Mouse (Mus musculus): ENCODE data around the gene Cenpu.

The Cenpu gene

DNA sequence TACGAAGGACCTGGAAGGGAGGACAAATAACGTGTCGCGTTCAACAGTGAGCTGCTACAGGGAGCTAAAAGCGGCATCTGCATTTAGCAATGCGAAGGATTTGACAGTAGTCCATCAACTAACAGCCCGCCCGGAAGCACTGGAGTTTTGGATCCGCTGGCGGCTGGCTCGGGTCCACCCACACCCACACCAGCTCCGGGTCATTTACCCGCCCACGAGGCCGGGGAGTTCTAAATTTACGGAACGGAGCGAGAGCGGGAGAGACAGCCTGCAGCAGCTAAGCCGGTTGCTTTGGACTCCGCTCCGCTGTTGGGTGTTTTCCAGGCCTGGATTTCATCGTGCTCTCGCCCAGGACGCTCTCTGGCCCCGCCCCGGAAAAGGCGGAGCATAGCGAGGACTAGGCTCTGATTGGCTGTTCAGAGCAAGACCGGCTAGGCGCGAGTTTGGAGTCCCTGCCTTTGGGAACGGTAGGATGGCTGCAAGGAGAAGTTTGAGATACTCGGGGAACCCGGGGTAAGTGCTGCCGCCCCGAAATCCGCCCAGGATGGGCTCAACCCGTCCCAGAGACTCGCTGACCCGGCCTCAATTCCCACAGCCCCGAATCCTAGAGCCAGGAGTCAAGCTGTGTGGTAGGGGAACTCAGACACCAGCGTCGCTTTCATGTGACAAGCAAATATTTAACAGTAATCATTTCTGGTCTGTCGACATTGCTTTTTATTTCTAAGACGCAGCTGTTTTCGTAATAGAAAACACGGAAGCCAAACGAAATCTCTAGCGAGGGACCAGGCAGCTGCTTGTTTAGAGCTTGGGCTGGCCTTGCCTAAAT lies at the start of gene Cenpu:
Gene Cenpu (plus strand): TSS at position 414 of the 826 bp plus-strand sequence.
- peak; percentile 99 for DNase-seq

DNA sequence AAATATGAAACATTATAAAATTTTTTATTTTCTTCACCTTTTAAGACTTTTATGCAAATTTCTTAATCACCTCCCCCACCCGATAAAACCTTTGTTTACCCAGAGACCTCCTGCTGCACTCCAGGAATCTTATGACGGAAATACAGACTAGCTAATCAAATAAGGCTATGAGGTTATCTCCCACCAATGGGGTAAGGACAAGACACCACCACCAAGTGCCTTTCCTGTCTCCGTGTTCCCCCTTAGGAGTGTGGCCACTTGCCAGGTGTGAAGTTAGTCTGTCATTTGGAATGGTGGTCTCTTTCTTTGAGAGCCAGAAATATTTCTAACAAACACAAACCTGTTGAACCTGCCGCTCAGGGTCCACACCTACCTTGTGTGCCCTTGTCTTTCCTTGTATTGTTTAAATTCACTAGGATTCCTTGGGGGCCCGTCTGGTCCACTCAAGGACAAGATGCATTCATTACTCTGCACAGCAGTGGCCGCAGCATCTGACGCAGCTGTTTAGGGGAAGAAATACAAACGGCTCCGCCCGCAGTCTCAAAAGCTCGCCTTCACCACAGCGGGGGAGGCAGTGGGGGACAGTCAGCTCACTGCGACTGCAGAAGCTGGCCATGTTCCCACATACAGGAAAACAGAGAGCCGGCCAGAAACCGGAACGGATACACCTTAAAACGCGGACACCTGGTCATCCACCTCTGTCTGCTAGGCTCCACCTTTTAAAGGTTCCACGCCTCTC lies 49.3 kb upstream of the Cenpu start:
- DNase-seq: no peak

DNA sequence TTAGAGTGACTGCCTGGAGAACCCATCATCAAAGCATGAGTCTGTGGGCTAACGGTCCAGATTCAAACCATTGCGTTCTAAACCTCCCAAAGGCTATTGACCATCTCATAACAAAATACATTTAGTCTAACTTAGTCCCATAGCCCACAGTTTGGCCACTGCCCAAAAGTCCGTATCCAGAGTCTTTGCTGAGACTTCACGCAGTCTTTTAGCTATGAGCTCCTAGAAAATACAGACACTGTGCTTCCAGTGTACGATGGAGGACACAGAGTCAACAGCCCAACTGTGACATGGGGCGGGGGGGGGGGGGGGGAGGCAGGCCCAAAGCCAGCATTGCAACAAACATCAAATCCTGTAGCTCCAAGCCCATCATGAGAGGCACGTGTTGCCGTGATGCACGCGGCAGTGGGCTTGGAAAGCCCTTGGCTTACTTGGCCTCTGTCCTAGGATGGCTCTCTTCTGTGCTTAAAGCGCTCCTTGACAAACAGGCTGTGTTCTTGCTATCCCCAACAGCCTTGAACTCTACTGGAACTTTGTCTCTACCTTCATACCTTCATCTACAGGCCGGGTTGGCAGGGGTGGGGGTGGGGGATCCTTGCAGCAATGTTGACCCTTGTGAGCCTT lies 48.6 kb upstream of the Cenpu start:
- DNase-seq: no peak

DNA sequence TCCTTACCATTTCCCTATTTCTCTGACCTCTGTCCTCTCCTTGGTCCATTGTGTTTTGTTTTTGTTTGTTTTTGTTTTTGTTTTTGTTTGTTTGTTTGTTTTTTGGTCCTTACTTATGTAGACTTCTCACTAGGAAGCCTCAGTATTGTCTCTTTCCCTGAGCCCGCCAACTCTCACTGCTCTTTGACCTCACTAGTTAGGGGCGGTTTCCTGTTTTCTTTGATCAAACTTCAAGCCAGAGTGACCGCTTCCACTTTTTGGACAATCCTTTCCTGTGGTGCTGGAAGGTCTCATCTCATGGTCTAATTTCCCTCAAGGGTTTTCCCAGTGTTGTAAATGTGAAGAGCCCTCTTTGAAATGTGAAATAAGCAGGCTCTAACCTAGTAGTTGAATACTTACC lies 47.6 kb upstream of the Cenpu start:
- no peak for DNase-seq

DNA sequence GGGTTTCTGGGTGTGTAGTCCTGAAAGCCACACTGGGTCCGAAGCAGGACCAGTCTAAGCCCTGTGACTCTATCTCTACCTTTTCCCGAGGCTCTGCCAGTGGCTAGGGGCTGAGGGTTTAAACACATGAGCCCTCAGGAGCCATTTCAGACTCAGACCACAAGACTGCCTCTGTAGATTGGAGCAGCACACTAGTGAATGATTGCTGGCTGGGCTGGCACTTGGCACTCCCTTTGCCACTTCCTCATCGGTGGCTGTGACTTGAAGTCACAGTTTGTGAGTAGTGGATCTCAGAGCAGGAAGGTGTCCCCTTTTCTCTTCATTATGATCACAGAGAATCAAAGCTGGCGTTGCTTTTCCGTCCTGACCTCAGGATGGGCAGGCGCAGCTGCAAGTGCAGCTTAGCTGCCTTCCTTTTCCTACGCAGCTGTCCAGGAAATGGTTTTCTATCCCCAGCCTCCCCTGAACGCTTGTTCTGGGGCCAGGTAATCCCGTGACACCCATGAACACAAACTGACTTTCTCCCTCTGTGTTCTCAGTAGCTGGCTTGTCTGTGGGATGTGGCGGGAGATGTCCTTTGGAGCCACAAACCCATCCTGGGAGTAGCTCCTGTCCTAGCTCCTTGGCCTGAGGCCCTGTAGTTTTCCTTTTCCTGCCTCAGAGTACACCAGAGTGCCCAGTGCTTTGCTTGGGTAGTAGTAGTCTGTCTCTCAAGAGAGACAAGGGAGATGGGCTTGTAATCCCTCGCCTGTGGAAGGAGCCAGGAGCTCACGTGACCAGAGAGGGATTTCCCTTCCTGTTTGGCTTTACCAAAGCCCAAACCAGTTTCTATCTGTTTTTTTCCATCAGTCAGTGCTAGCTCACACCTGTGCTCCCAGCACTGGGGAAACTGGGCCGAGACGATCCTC lies 43.1 kb upstream of the Cenpu start:
- no peak for DNase-seq

DNA sequence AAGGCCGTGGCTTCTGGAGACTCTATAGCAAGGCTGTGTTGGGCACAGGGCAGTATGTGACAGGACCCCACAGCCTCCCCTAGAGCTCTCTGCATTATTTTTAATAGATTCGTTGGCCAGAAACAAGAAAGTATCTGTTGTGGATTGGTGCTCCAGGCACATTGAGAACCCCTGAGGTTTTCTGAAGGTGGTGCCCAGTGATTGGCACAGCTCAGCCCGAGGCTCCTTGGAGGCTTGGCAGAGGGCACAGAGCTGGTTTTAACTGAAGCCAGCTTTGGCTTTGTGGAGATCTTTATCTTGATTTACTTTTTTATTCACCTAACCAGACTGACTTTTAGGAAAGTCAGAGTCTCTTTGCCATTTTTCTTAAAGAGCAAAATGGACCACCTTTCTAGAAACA lies 42.4 kb upstream of the Cenpu start:
- no peak for DNase-seq

DNA sequence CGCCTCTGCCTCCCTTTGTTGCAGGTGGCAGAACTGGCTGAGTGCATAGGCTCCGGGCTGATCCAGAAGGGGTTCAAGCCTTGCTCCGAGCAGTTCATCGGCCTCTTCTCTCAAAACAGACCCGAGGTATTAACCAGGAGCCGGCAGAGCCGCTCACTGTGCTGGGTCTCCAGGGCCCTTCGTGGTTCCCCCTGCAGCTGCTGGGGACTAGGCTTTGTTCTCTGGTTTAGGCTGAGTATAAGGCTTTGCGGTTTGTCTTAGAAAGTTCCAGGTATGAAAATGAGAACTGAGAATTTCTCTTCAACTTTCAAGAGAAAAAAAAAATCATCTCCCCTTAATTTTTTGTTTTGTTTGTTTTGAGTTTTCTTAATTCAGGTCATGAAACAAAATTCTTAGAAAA lies 40.5 kb upstream of the Cenpu start:
- no peak for DNase-seq

DNA sequence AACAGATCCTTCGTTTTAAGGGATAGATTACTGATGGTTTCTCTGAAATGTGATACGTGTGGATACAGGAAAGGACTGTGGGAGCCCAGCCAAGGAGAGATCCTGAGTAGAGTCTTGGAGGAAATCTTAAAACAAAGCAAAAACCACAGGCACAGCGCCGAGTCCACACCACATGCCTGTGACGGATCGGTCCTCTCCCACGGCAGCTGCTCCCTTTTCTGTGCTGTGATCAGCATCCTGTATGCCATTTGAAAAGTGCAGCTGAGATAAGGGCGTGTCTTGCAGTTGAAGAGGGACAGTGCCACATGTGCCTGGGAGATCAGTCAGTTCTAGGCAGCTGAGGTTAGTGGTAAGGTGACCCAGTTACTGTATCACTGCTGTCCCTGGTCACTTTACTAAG lies 39.3 kb upstream of the Cenpu start:
- DNase-seq: no peak

DNA sequence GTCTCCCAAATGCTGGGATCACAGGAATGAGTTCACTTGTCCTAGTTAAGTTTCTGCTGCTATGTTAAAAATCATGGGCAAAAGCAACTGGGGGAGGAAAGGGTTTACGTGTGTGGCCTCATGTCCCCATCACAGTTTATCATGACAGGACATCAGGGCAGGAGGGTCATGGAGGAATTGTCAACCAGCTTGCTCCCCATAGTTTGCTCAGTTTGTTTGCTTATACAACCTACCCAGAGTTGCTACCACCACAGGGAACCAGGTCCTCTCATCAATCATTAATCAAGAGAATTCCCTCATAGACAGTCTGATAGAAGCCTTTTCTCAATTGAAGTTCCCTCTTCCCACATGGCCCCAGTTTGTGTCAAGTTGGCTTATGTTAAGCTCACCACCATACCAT lies 37.8 kb upstream of the Cenpu start:
- no peak for DNase-seq

DNA sequence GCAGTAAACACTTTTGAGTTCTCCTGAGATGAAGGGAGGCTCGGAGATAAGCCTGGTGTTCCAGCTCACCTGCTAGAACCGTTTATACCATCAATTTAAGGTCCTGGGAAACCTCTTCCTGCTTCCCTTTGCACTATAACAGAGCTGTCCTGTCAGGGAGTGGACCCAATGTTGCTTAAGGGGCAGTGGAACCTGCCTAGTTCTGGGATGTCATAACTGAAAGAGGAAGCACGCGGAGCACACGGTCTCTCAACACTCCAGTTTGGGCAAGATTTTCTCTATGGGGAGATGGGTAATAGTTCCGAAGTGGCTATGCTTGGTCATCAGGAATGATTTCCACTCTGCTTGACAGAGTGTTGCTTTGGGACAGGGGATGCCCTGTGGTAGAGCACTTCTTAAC lies 31.2 kb upstream of the Cenpu start:
- no peak for DNase-seq

DNA sequence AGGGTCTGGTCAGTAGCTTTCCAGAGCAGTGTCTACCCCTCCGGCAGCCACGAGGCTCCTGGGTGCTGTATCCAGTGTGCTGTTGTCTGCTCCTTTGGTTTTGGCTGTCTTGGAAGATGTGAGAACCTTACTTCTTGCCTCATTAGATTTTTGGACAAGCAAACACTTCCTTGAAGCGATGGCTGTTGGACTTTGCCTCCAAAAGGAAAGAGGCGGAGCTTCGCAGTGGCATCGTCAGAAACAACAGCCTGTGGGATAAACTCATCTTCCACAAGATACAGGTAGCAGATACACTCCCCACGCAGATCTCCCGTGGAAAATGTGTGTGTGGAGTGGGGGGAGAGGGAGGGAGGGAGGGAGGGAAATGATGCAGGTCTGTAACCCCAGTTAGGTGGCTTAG lies 25.7 kb upstream of the Cenpu start:
- no peak for DNase-seq

DNA sequence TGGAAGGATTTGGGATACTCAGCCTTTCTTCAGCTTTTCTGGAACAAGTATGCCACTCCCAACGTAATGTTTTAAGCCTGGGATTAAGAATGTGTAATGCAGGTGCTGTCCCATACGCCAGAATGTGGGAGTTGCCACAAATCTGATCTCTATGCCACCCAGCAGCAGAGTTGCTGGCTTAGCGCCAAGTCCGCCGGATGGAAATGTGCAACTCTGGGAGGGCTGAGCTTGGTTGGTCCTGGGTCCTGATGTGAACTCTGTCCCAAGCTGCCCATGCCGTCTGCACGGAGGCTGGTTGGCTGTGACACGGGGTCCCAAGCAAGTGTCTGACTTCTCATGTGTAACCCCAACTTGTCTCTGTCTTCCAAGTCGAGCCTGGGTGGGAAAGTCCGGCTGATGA lies 25.0 kb upstream of the Cenpu start:
- peak; percentile 36 for DNase-seq

DNA sequence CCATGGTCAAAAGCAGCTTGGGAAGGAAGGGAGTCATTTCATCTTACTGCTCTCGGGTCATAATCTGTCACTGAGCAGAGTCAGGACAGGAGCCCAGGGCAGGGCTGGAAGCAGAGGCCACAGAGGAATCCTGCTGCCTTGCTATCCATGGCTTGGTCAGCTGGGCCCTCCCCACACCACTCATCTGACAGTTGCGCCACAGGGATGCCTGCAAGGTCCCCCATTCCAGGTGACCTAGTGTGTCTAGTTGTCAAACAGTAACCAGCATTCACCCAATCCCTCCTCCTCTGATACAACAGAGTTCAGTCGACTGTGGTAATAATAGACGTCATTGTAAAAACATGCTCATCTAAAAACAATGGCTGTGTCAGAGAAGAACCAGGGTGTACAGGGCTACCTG lies 22.3 kb upstream of the Cenpu start:
- no peak for DNase-seq

DNA sequence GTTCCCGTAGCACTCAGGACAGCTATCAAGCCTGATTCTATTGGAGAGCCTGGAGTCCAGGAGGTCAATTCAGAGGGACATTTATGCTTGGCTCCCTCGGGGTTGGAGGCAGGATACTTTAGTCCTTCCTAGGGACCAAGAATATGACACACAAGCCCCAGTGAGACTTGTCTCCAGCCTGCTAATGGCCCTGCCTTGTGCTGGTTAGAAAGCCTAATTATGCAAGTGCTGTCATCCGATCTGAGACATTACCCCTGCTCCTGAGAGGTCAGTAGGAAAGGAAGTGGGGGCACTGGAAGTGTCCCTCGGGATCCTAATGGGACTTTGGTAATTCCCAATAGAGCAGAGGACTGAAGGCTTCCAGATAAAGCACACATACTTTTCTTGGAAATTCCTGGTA lies 21.3 kb upstream of the Cenpu start:
- no peak for DNase-seq

DNA sequence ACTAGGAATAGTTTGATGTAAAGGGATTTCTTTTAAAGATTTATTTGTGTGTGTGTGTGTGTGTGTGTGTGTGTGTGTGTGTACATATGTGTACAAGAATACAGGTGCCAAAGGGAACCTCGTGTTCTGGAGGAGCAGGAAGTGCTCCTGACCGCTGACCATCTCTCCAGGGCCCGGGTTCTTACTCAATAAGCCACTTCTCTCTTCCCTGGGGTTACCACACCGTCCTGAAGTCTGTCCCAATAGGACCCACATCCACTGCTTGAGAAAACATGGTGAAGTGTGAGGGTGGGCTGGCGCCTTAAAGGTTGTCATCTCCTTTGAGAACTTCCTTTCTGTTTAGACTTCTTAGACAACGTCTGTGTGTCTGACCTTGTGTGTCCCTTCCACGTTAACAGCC lies 17.9 kb upstream of the Cenpu start:
- no peak for DNase-seq

DNA sequence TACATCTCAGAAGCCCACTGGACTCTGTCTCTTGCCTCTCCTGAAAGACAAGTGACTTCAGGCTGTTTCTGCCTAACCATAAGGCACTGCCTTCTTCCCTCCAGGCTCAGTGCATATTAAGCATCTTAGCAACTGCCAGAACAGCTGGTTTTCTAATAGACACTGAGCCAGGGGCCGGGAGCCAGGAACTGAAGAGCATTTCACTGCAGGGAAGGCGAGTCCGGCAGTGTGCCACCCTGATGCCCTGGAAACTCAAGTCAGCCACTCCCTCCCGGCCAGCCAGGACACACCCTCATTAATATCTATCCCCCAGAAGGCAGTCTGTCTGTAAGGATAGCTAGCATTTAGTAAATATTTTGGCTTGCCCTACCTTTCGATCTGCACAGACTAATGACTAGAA lies 12.1 kb upstream of the Cenpu start:
- DNase-seq: peak; percentile 38

DNA sequence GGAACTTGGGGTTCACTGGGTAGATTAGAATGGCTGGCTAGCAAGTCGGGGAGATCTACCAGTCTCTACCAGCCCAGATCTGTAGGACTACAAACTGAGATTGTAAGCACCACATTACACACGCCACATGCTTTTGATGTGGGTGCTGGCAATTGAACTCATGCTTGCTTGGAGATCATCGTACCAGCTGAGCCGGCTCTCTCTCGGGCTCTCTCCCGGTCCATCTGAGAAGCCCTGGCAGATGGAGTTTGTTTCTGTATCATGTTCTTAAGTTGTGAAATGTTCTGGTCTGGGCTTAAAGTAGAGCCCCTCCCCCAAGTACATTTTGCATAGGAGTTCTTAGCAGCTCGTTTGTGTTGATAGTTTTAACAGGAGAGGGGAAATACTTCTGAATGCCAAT lies 8.6 kb upstream of the Cenpu start:
- no peak for DNase-seq

DNA sequence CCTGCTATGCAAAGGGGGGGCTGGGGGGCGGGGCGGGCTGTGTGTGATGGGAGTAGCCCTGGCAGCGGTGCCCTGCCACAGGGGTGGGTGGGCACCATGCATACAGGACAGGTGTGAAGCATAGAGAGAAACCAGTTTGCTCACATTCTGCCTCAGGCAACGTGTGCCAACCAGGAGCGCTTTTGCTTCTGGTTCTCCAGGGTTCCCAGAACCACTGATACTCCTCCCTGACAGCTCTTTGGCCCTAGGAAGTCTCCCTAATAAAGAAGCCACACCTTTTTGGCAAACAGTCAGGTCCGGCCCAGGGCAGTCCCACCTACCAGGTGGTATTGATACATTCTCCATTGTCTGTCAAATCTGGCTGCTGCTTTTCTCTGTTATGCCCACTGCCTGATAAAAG lies 8.2 kb upstream of the Cenpu start:
- DNase-seq: no peak

DNA sequence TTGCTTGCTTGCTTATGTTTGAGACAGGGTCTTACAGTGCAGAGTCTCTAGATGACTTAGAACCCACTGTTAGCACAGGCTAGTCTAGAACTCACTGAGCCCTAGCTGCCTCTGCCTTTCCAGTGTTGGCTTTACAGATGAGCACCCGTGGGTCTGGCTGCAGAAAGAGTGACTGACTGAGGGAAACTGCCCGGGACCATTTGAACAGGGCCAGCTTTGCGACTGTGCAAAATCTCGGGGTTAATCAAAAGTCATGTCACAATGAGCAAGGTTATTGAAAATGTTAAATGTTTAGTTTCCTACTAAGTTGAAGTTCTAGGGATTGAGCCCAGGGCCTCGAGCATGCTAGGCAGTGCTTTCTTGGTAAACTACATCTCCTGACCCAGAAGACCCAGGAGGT lies 6.0 kb upstream of the Cenpu start:
- DNase-seq: no peak

DNA sequence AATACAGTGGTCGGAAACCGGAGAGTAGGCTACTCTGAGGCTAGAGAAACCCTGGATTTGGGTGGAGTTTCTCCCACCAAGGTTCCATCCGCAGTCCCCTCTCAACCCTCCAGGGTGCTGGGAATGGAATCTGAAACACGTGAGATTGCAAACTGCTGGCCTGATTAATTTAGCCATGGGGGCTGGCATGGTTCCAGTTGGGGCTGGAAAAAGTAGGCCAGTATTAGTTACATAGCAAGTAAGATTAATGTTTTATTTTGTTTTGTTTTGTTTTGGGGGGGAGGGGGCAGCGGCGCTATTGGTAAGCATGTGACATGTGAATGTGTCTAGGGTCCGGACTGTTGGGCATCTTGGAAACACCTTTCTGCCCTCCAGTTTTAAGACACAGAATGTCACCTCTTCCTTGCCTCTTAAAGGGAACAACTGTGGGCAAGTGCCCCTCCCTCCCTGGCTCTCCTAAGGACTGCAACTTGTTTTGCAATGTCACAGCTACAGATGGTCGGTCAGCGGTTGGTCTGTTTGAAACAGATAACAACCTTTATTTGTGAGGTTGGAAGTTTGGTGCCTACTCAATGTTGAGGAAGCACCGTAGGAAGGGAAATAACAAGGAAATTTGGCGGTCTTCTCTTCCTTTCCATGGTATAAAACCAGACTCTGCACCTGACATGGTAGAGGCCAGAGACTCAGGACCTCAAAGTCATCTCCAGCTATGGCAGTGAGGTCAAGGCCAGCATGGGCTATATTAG lies 5.2 kb upstream of the Cenpu start:
- DNase-seq: peak; percentile 24

DNA sequence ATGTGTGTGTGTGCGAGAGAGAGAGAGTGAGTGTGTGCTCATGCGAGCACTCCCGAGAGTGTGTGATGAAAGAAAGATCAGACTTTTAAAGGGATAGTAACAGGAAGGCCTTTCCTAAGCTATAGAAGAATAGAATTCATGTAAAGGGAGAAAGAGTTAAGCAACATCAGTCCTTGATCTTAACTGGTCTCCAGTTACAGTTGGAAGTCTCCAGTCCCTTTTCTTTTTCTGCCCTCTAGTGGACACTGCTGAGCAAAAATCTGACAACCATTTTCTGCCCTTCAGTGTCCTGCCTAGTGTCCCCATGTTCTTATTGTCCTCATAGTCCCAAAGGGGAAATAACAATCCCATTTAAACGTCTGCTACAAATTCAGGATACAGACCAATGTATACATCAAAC lies 4.6 kb upstream of the Cenpu start:
- no peak for DNase-seq

DNA sequence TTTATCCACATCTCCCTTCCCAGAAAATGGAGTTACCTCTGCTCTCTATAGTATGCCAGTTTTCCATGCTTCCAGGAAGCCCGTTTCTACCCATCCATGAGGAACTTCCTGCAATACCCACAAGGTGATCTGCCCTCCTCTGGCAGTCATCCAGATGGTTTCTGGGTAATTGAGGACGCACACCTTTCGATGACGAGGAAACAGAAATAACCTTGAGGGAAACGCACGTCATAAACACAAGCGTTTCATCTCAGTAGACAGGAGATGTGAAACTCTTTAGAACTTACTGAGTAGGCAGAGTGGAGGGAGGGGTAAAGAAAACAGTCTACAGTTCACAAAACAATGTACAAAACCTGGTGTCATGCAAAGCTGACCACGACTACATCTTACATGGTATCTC lies 1.8 kb upstream of the Cenpu start:
- no peak for DNase-seq

All from right cerebral cortex, postnatal 4 days (tissue).